Mouse (Mus musculus) left cerebral cortex, adult 11 months (tissue): Measurements from ENCODE around the gene Tpx2.
A peak's percentile ranks its signal among the peaks of the same experiment; 100 is the strongest.

ENCODE experiments used
- DNase-seq: peaks from one replicate; pipeline ENCODE4 v3.0.0; 2022; ENCODE audit warnings: low spot score

Gene Tpx2

GRCm38 (mm10) chr2:152862638-152863037 lies 14.9 kb downstream of the Tpx2 start:
- DNase-seq = no peak

GRCm38 (mm10) chr2:152863346-152863745 lies 15.6 kb downstream of the Tpx2 start:
- DNase-seq = no peak

DNA sequence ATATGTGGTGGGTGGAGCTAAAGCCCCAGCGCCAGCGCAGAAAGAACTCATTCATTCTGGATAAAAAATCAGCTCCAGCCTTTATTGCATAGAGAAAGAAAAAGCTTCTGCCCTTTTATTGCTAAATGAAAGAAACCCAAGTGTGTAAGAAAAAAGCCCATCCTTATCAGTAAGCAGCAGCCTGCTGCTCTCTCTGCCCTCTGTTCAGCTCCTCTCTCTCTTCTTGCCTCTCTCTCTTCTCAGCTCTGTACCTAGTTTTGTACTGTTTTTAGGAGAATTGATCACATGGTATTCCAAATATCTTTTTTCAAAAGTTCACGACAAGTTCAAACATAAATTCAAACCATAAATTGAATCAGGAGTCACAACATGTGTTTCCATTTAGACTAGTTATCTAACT lies 30.5 kb downstream of the Tpx2 start:
- no peak for DNase-seq

- DNase-seq = no peak
Measured at GRCm38 (mm10) chr2:152880898-152881297, 33.1 kb downstream of the Tpx2 start.

DNA sequence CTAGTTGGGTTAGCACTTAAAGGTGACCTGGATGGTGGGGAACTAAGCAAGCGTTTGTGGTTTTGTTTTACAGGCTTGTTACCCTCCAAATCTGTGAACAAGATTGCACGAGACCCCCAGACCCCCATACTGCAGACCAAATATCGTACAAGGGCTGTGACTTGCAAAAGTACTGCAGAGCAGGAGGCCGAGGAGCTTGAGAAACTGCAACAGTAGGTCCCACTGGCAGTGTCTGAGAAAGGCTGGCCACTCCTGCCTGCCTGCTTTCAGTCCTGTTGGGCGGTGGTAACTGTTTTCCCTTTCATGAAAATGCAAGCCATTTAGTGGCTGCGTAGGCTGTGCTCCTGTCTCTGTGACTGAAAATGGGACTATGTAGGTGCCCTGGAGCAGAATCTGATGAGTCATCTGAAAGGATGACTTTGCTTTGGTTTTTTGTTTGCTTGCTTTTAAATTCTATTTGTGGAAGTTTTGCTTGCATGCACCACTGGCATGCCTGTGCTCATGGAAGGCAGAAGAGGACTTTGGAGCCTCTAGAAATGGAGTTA lies 36.4 kb downstream of the Tpx2 start:
- peak; percentile 58 for DNase-seq

DNA sequence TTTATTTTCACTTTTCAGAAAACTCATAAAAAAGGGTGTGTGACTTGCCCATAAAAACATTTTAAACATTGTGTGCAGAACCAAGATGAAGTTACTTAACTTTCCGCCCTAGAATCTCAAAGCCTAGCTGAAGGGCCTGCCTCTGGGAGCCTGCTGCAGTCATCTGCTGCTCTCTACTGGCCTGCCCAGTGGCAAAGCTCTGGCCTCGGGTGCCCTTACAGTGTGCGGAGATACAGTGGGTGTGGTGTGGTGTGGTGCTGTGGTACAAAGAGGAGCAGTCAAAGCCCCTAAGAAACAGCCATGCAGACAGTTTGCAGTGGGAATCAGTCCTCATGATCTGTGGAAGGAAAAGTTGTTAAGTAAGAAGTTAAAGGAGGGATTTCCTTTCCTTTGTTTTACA lies 39.5 kb downstream of the Tpx2 start:
- no peak for DNase-seq

DNA sequence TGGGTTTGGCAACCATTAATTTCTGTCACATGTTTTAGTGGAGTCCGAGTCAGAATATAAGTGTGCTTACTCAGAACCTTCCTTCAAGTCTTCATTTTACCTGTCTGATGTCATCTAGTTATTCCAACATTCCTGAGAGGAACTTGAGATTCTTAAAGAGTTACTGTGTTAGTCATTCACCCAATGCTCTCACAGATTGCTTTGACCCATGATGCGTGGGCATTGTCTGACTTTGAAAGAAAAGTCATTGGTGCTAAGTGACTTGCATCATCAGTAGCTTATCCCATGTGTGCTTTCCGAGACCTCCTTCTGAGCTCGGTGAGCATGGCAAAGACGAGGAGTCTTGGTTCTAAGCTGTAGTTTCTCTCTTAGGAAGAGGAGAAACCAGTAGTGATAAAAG lies 41.0 kb downstream of the Tpx2 start:
- DNase-seq = no peak

- no peak for DNase-seq
Measured at GRCm38 (mm10) chr2:152895834-152896233, 48.1 kb downstream of the Tpx2 start.

GRCm38 (mm10) chr2:152896926-152897325 lies 49.2 kb downstream of the Tpx2 start:
- DNase-seq = no peak

DNA sequence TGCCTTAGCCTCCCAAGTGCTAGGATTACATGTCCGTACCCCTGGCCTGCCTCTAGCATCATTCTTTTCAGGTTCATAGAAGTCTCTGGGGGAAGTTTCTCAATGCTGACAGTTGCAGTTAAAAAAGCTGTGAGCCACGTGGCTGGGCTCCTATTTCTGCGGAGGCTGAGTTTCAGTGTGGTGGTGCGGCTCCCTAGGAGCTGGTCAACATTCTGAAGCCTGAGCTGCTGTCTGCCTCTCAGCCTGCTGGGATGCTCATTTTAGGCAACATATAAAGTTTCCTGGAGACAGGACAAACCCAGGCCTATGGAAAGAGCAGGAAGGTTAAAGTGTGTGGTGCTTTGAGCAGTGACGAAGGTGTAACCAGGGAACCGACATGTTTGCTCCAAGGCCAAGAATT lies 51.2 kb downstream of the Tpx2 start:
- no peak for DNase-seq

DNA sequence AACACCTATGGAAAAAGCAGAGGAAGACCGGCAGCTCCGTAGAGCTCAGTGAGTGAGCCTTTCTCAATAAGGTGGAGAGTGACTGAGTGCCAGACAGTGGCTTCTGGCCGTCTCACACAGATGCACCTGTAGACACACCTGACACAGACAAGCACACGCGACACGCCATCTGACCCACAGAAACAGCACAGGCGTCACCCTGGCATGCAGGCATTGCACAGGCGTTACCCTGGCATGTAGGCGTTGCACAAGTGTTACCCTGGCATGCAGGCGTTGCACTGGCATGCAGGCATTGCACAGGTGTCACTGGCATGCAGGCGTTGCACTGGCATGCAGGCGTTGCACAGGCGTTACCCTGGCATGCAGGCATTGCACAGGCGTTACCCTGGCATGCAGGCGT lies 53.5 kb downstream of the Tpx2 start:
- DNase-seq = no peak

DNA sequence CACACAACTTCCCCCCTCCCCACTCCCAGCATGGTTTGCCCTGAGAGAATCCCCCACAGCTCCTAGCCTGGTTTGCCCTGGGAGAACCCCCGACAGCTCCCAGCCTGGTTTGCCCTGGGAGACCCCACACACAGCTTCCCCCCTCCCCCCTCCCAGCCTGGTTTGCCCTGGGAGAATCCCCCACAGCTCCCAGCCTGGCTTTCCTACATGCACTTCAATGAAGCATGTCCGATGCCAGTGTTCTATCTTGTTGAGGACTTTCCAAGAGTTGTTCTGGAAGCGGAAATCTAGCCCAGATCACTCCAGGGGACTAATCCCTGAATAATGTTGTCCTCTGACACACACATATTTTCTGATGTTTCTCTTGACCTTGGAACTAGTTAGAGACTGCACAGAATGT lies 54.9 kb downstream of the Tpx2 start:
- DNase-seq = no peak

- DNase-seq = no peak
Measured at GRCm38 (mm10) chr2:152903586-152903985, 55.8 kb downstream of the Tpx2 start.

DNA sequence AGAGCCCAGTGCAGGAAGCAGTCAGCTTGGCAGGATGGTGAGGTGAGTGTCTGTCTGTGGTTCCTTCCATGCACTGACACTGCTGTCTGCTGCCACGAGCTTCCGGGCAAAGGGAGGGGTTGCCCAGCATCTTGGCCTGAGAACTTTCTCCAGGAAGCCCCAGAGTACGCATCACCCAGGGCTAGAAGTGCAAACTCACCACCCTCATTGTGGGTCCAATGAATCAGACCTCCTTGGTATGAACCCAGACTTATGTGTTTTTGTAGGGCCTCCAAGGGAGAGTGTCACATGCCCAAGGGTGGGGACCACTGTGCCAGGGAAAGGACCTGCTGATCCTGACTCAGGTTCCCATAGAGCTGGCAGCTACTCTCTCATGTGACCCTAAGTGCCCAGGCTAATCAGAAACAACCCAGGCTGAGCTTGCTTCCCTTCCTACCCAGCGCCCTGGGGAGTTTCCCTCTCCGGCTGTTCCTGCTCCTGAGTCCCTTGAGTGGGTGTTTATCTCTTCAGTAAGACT lies 56.4 kb downstream of the Tpx2 start:
- no peak for DNase-seq

DNA sequence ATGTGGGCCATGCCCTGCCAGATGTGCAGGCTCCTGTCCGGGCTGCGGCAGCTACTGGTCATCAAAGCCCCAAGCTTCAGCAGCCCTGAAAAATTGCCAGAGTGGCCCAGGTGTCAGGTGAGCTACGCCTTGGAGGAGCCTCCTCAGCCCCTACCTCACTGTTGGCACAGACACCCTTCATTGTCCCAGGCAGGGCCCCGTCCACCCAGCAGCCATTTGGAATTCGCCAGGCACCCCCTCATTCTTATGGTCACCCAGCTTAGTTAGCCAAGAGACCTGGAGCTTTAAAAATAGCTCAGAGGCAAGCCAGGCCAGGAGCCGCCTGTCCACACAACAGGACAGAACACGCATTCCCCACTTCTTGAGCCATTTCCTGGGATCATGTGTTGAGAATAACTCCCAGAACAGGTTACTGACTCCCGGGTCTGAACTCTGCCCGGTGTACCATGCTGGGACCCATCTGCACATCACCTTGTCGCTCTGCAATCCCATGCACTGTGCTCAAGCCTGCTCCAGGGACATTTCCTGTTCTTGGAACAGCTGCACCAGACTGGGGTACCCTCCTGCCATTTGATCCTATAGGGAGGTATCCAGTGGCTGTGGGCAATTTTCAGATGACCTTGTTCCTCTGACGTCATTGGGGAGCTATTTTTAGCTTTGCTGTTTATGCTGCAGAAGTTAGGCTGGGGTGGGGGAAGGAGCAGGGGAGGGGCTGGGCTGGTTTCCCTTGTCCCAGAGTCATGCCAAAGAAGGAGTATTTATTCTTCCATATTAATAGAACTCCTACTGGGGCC lies 57.5 kb downstream of the Tpx2 start:
- no peak for DNase-seq

- DNase-seq = no peak
Measured at GRCm38 (mm10) chr2:152906274-152907037, 58.7 kb downstream of the Tpx2 start.

DNA sequence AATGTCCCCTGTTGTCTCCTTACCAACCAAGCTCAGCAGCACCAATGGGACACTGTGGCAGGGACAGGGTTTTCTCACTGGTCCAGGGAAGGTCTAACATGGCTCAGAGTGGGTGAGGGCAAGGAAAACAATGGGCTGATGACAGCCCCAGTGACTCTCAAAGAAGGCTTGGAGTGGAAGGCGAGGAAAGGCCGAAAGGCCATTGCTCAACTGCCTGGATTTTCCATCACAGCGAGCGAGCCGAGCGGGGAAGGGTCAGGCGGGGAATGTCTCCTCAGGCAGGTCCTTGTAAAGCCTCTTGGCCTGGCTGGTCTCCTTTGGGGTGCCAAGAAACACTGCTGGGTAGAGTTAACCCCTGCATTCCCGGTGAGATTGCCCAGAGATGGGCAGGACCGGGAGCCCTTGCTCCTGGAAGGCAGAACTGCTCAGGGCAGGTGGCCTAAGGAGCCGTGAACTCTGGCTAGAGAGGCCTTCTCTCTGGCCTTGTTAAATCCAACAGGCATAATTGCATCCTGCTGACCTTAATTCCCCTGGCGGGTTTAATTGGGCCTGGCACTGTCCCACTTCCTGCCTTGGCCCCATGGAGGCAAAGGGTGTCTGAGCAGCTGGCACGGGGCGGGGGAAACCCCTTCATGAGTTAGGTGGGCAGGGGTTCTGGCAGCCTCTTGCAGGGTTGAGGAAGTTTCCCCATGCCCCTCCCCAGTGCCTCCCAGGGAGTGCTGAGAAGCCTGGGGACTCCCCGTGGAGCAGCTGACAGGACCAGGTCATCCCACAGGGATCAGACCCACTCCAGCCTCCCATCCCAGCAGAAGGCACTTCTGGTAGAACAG lies 59.6 kb downstream of the Tpx2 start:
- no peak for DNase-seq

- no peak for DNase-seq
Measured at GRCm38 (mm10) chr2:152909848-152910247, 62.1 kb downstream of the Tpx2 start.

DNA sequence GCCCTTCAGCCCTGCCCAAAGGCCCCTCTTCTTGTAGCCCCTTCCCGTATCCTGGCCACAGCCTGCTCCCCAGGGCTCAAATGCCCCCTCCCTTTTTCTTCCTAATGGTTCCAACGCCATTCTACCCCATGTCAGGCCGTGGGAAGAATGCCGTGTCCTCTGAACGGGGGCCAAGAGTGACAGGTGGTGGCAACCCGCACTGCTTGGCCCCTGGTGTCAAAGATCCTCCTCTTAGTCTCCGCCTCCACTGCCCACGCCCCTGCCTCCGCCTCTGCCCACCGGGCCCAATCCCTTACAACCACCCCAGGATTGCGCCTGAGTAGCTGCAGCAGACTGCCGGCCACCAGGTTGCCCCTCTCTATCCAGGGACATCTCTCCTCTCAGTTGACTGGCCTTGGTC lies 63.3 kb downstream of the Tpx2 start, which contains the start of gene Mylk2:
Gene Mylk2, plus strand, starts transcription at position 322 of the 400 bp plus-strand sequence.
- no peak for DNase-seq

GRCm38 (mm10) chr2:152911432-152911831 lies 63.7 kb downstream of the Tpx2 start:
- no peak for DNase-seq

- no peak for DNase-seq
Measured at GRCm38 (mm10) chr2:152913471-152913870, 65.7 kb downstream of the Tpx2 start.
